Mouse (Mus musculus): ENCODE data around the gene Rhbdd1.

The Rhbdd1 gene

DNA sequence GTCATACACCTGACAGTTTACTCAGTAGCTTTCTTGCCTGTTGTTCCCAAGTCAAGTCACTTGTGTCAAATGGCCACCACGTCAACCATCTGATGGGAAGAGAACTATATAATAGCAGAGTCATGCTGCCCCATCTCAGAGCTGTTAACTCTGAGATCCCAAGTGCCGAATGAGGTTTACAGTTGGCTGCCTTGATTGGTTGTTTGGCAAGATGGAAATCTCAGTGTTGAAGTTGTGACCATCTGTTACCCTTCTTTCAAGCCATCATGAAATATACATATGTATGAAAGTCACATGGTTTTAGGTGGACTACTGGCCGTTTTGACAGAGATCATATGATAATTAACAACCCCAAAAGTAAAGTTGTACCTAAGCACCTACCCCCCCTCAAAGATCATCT lies 121.0 kb downstream of the Rhbdd1 start:
- no peak for DNase-seq

GRCm38 (mm10) chr1:82440123-82440522 lies 123.9 kb downstream of the Rhbdd1 start:
- DNase-seq: no peak

DNA sequence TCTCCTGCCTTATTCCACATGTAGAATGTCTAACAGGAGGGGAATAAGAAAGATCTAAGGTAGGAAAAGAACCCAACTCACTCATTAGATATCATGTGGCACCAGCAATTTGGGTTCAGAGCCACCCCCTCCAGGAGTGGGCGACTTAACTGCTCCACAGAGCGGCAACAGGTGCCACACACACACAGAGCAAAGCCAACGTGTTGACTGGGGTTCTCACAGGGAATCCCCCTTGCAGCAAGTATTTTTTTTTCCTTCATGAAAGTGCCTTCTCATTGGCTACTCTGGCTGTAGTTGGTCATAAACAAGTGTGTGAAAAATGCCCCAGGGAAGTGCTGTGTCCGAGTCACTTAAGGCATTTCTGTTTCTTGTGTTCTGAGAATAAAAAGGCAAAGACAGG lies 127.3 kb downstream of the Rhbdd1 start:
- DNase-seq: no peak

- no peak for DNase-seq
These were observed 129.8 kb downstream of the Rhbdd1 start for GRCm38 (mm10) chr1:82446049-82446448.

DNA sequence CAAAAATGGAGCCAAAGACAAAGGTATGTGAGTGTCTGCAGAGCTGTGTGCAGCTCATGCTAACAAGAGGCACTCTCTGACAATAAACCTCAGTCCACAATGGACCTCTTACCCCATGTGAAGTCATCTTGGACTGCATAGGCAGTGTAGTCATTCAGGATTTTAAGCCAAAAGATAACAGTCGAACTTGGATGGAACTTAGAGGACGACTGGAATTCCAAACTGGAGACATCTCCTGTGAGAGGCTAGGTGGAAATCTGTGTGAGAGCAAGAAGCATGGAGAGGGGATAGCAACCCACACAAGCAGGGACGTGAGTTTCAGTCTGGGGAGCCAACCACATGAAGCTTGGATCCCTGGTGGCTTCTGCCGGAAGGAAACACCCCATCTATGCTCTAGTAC lies 133.6 kb downstream of the Rhbdd1 start:
- no peak for DNase-seq

DNA sequence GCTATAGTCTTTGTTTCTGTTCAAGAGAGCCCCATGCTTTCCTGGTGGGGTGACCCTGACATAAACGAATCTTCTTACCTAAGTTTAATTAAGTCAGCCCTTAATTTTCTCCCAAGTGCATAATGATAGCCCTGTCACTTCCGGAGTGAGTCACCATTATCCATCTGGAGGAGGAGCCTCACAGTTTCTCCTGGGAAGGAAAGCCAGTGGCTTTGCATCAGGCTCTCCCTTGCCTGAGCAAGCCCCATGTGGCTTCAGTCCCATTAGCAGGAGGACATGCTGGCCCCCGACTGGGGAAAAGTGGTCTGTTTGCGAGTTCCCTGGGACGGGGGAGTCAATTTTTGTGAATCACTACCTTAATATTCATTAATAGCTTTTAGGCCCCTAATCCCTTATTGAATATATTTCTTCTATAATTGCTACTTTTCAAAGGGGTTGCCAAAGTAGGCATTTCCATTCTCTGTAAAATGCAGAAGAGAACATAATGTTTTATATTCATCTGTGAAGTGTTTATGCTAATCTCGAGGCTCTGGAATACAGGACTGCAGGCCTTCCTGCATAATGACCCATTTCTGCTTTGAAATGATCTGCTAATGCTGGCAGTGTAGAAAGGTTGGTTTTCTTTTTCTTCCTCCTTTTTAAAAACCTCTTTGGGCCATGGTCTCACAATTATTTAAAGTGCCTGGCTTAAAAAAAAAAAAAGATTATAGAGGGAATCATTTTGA lies 135.8 kb downstream of the Rhbdd1 start:
- DNase-seq: no peak

DNA sequence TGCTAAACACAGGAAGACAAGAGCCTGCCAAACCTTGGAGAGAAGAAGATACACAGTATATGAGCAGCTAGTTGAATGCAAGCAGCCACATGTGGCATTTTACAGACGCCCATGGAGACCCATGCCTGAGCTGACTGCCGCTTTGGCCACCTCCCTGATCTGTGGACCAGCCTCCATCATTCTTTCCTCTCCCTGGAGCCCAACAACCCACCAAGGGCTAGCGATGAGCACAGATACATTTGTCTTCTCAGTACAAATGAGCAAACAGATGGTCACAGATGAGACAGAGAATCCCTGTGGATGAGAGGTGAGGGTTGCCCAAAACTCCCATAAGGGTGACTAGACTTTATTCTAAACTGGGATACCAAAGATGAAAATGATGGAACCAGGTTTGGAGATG lies 137.8 kb downstream of the Rhbdd1 start:
- no peak for DNase-seq

- DNase-seq: no peak
These were observed 143.1 kb downstream of the Rhbdd1 start for GRCm38 (mm10) chr1:82459350-82459749.

DNA sequence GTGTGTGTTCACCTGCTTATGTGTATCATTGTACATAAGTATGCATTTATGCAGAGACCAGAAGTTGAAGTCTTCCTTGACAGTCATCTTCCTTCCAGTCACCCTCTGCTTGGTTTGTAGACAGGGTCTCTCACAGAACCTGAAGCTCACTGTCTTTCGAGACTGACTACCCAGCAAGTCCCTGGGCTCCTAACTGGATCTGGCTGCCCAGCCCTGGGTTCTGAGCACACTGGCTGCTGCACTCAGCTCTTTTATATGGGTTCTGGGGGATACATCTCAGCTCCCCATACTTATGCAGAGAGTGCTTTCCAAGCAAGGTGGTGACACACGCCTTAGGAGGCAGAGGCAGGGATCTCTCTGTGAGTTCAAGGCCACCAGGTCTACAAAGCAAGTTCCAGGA lies 143.7 kb downstream of the Rhbdd1 start:
- DNase-seq: no peak

GRCm38 (mm10) chr1:82461041-82461440 lies 144.8 kb downstream of the Rhbdd1 start:
- DNase-seq: no peak

DNA sequence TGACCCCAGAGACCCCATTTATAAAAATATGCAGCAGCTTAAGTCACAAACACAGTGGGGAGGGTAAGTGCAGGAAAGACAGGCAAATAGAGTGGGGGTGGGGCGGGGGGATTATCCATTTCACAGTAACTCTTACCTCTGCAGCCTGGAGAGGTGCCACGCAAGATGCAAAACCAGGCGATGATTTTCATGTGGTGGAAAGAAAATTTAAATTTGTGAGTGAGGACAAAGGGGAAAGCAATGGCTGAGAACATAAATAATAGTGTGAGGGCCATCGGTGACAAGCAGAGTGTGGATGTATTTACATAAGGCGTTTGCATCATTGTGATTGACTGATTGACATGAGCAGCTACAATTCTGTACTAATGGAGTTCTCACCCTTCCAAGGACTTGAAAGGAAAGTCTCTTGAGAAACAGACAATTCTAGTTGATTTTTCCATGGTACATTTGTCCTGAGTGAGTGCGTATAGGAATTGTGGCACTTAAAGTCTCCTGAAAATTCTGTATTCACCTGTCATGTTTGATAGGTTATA lies 149.1 kb downstream of the Rhbdd1 start:
- no peak for DNase-seq

- DNase-seq: no peak
These were observed 152.6 kb downstream of the Rhbdd1 start for GRCm38 (mm10) chr1:82468872-82469271.

GRCm38 (mm10) chr1:82470516-82471225 lies 154.4 kb downstream of the Rhbdd1 start:
- DNase-seq: no peak

DNA sequence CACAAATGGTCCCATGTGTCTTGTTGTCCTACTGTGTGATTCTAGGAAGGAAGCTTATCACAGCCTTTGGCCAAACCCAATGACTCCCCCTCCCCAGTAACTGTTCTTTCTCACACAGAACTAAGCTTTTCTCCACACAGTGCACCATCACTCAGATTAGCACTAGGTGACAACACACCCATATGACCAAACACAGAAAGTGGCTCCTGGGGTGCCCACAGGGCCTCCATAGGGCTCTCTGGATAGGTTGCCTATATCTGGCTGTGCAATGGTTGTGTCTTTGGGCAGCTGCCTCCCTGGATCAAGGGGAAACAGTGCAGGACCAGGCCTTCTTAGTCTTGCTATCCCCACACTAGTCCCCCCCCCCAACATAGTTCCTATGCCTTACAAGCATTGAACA lies 157.2 kb downstream of the Rhbdd1 start:
- DNase-seq: no peak

DNA sequence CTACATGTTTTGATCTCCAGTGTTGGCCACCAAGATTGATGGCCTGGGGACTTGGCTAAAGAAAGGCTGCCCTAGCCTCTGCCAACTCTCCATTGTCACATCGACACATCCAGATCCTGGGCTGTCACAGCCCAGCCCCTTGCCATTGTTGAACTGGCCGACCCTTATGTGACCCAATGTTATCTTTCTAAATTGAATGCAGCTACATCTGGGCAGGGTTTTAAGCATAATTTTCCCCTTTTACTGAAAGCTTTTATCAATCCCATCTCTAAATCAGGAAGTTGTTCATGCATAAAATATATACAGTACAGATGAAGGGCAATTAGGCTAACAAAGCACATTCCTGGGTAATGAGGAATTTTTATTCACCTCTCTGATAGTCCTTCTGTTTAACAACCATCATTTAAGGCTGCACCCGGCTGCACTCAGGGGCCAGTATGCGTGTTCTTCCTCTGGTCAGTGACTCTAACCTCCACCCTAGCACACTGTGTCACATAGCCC lies 158.3 kb downstream of the Rhbdd1 start:
- DNase-seq: no peak

- no peak for DNase-seq
These were observed 159.0 kb downstream of the Rhbdd1 start for GRCm38 (mm10) chr1:82475254-82475653.

DNA sequence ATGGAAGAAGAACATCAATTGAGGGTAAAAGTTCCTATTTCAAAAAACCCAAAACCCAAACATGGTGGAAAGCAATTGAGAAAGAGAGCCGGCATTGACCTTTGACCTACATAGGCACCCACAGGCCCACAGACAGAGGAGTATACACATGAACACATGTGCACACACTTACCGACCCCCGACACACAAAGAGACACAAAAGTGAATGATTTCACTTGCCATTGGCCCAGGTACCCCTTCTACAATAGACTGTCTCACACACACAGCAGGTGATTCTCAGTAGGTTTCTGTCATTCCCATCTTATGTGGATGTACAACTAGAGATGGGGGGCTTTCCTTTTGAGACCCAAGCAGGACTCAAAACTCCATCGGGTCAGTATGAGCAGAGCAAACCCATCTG lies 159.6 kb downstream of the Rhbdd1 start:
- DNase-seq: no peak

DNA sequence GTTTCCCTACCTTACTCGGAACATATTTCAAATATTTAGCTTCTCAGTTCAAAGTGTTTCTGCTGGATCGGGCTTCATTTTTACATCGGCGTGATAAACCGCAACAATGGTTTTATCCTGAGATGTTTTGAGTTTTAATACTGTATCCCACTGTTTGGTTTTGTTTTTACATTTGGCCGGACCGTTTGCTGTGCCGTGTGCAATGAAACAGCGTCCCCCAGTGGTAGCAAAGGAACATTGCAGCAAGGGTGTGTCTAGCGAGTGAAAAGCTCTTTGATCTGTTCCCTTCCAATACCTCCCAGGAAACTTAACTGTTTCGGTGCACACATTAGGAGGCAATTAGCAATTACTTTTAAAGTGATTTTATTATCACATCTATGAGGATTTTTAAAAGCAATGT lies 160.0 kb downstream of the Rhbdd1 start:
- no peak for DNase-seq

GRCm38 (mm10) chr1:82476746-82477145 lies 160.5 kb downstream of the Rhbdd1 start:
- DNase-seq: no peak

DNA sequence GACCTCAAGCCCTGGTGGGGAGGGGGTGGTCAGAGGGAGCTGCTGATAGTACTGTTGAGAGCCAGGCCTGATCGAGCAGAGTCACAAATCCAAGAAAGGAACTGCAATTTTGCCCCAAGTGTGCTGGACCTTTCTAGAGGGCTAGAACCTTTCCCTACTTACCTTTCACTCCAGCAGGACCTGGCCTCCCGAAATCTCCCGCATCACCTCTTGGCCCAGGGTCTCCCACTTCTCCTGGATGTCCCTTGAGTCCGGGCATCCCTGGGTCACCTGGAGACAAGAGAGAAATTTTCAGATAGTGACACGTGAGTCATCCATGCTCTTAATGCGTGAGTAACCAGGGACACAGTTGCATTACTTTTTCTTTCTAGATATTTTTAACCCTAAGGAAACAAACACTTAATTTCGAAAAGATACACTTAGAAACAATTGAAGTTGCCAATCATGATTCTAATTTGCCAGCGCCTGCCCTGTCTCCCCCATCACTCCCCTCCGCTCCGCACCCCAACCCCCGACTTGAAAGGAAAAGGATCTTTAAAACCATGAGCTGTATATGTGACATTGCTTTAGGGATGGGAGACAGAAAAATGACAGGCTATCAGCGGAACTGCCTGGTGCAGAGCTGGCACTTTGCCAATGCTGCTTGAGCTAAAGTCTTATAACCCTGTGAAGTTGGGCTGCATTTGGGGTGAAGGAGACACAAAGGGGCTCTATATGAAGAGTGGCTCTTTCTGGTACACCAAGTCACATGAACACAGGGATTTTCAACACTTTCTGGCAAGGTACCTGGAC lies 163.6 kb downstream of the Rhbdd1 start:
- no peak for DNase-seq

DNA sequence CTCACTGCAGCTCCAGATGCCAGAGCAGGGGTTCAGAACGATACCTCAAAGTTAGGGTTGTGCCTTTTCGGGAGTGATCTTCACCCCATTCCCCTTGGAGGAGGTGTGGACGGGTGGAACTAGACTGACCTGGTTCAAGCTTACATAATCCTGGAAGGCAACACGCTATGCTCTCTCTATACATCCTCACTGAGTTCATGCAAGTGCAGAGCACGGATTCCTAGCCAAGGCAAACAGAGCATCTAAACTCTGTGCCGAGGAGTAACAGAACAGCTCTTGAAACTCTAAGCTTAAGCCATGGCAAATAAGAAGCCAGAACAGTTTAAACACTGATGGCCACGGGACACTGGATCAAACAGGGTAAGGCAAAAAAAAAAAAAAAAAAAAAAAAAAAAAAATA lies 166.1 kb downstream of the Rhbdd1 start:
- no peak for DNase-seq

- no peak for DNase-seq
These were observed 170.1 kb downstream of the Rhbdd1 start for GRCm38 (mm10) chr1:82486371-82486770.

GRCm38 (mm10) chr1:82491954-82492353 lies 175.7 kb downstream of the Rhbdd1 start:
- no peak for DNase-seq

Measured in thymus, postnatal 14 days (tissue).